Mouse (Mus musculus) MEL (cell line): ENCODE measurements around the gene Tril.

Experiments
- CTCF ChIP-seq, 3 experiments: IDR thresholded peaks in 2 of 3; conservative IDR thresholded peaks in 1 of 3; 2 replicates each; pipeline ENCODE4 v1.5.1; 2011 to 2012; ENCODE audit warnings: low read length in 3 of 3, low read depth in 2 of 3, mild to moderate bottlenecking in 2 of 3, improper control_type of control experiment in 1 of 3, inconsistent platforms in 1 of 3, mixed read lengths in 1 of 3, moderate library complexity in 1 of 3; ENCODE audit not compliant: control insufficient read depth in 1 of 3, insufficient read depth in 1 of 3, poor library complexity in 1 of 3, severe bottlenecking in 1 of 3
- EP300 ChIP-seq, 2 experiments: IDR thresholded peaks; 2 replicates each; pipeline ENCODE4 v1.6.1; 2011; ENCODE audit warnings: improper control_type of control experiment in 2 of 2, low read length in 2 of 2, low read depth in 1 of 2, mild to moderate bottlenecking in 1 of 2
- KAT2A ChIP-seq: conservative IDR thresholded peaks from 2 replicates; pipeline ENCODE4 v1.6.1; 2012; ENCODE audit warnings: low read depth, low read length, improper control_type of control experiment, inconsistent platforms
- MEF2A ChIP-seq: IDR thresholded peaks from 2 replicates; pipeline ENCODE4 v1.6.1; 2014; ENCODE audit warnings: low read depth, mild to moderate bottlenecking, inconsistent platforms, low read length, improper control_type of control experiment; ENCODE audit not compliant: poor library complexity, insufficient replicate concordance, severe bottlenecking; ENCODE audit errors: extremely low read depth
- NRF1 ChIP-seq: IDR thresholded peaks from 2 replicates; pipeline ENCODE4 v1.6.1; 2014; ENCODE audit warnings: low read depth, mild to moderate bottlenecking, inconsistent platforms, low read length, improper control_type of control experiment, moderate library complexity; ENCODE audit not compliant: poor library complexity, insufficient read depth, severe bottlenecking
- POLR2A ChIP-seq, 2 experiments: IDR thresholded peaks; 2 replicates each; pipeline ENCODE4 v1.6.1; 2011 to 2012; ENCODE audit warnings: low read length in 2 of 2, mild to moderate bottlenecking in 2 of 2, control low read depth in 1 of 2, improper control_type of control experiment in 1 of 2, low read depth in 1 of 2, moderate library complexity in 1 of 2; ENCODE audit not compliant: control insufficient read depth in 1 of 2, insufficient read depth in 1 of 2, poor library complexity in 1 of 2
- SIN3A ChIP-seq: IDR thresholded peaks from 2 replicates; pipeline ENCODE4 v1.6.1; 2012; ENCODE audit warnings: low read length, improper control_type of control experiment, inconsistent platforms
- ZC3H11A ChIP-seq: IDR thresholded peaks from 2 replicates; pipeline ENCODE4 v1.6.1; 2012; ENCODE audit warnings: low read depth, mild to moderate bottlenecking, inconsistent platforms, low read length, improper control_type of control experiment

DNA sequence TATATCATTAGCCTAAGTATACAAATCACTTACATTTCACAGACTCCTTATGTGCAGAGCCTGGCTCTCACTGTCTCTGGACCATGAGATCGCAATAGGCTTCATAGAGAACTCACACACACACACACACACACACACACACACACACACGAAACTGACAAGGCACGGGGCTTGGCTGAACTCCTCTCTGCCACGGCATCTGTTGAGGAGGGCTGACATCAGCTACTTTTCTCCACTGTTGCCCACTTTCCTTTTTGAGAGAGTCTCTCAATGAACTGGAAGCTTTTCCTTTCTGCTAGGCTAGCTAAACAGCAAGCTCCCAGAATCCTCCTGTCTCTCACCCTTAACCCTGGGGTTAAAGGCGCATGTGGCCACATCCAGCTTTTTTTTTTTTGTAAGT, 14.6 kb downstream of the Tril start:
- TF ChIP-seq SIN3A, result no peak
- TF ChIP-seq ZC3H11A, result no peak
- TF ChIP-seq CTCF (IDR thresholded peaks at IDR 0.05 in 2 of 3, conservative IDR thresholded peaks at IDR 0.05 in 1 of 3; ENCODE audit: control insufficient read depth in 1 of 3, insufficient read depth in 1 of 3, low read depth in 2 of 3, low read length in 3 of 3, poor library complexity in 1 of 3, severe bottlenecking in 1 of 3), result no peak
- TF ChIP-seq POLR2A (IDR thresholded peaks at IDR 0.05; ENCODE audit: control insufficient read depth in 1 of 2, insufficient read depth in 1 of 2, low read depth in 1 of 2, low read length in 2 of 2, poor library complexity in 1 of 2), result no peak
- no peak for TF ChIP-seq NRF1
- no peak for TF ChIP-seq KAT2A
- TF ChIP-seq MEF2A, result no peak
- no peak for TF ChIP-seq EP300 (IDR thresholded peaks at IDR 0.05; ENCODE audit: low read depth in 1 of 2, low read length in 2 of 2)
